Mouse (Mus musculus): ENCODE measurements around the gene Snd1.

The Snd1 gene

GRCm38 (mm10) chr6:28705384-28706107 lies 230.6 kb downstream of the Snd1 start:
- in situ Hi-C loops (cut with MboI, MseI), result no loop called here

DNA sequence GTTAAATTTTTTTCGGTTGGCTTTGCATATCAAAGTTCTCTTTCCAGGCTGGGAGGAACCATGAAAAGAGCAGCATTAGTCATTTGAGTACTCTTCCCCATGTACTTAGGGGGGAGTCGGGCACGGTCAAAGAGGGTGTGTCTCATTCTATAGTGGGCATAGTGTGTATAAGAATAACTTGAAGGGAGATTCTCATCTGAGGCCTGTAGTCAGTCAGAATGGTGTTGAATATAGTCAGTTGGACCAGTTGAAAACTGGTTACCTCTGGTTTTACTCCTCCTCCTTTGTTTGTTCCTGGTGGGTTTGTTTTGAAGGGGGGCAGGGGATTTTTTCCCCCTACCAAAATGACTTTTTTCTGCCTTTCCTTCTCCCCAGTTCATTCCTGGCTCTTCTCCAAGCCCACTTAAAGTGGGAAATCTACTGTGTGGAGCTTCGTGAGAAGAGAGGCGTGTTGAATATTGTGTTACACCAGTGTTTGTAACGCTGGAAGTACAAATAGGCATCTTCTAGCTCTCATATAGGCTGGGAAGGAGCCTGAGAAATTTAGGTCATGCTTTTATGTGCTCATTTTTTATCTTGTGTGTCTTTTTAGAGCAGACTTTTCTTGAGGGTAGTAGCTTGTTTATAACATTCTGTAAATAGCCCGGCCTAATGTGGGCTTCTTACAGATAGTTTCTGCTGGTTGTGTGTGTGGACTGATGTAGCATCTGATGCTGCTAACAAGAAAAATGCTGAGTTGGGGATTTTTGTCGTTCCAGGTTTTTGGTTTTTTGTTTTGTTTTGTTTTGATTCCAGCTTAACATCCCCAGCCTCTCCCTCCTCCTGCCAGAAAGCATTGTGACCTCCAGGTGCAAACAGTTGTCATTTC lies 231.4 kb downstream of the Snd1 start:
- in situ Hi-C loops (cut with MboI, MseI), result no loop called here

- in situ Hi-C loops (cut with MboI, MseI), result no loop called here
Observed at GRCm38 (mm10) chr6:28706976-28707592, 232.1 kb downstream of the Snd1 start.

DNA sequence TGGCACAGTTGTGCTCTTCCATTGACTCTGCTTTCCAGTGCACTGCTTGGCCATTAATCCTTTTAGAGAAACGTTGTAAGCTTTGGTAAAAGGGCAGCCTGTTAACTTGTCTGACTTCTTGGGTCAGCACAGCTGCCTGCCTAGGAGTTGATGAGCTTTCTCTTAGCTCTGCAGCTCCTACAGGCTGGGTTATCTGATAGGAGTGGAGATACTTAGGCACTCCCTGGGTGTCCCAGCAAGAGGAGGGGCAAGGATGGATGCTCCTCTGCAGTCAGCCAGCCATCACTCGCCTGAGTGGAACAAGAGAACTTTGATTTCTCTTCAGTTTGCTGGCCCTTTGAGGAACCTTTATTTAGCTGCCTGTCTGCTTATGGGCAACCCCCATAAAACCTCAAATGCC lies 235.1 kb downstream of the Snd1 start:
- in situ Hi-C loops (cut with MboI, MseI), result no loop called here

DNA sequence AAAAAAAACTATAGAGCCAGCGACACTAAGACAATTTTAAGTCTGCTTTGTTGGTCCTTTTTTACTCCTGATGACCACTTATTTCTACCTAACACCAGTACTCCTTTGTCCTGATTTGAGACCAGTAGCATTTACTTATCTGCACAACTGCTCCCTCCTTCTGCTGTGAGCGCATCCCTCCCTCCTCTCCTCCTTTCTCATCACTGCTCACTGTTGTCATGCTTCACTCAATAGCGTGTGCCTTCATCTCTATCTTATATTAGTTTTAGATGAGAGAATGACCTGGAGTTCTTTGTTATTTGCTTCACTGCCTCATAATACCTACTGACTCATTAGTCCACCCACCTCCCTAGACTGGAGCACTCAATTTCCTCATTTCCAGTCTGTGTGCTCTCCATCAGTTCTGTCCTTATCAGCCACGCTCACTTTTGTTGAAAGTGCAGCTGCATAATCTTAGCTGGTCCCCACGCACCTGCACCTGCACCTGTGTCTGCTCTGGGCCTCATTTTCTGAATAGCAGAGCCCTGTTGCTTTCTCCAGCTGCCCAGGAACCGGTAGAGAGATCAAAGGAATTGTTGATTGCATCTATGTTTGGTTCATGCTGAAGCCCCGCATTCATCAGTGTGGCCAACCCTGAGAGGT lies 242.4 kb downstream of the Snd1 start:
- in situ Hi-C loops (cut with MboI, MseI), result no loop called here

- in situ Hi-C loops (cut with MboI, MseI), result no loop called here
Observed at GRCm38 (mm10) chr6:28717845-28718237, 242.9 kb downstream of the Snd1 start.

- in situ Hi-C loops (cut with MboI, MseI), result no loop called here
Observed at GRCm38 (mm10) chr6:28720391-28721171, 245.6 kb downstream of the Snd1 start.

DNA sequence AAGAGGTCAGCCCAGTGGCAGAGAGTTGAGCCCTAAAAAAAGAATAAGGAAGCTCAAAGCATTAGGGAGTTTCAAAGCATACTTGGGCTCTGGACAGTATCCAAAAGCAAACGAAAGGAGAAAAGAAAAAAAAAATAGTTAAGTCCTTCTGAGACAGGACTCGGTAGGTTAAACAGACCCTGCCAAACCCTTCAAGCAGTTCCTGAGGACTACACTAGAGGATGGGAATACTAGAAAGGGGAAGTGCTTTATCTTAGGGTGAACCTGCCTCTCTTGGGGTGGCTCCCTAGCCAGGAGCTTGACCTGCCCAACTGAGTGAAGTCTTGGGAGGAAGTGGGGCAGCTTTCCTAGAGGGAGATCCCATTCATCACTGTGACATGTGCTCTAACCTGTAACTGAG lies 248.1 kb downstream of the Snd1 start:
- in situ Hi-C loops (cut with MboI, MseI), result no loop called here

- in situ Hi-C loops (cut with MboI, MseI), result no loop called here
Observed at GRCm38 (mm10) chr6:28724776-28725175, 249.8 kb downstream of the Snd1 start.

DNA sequence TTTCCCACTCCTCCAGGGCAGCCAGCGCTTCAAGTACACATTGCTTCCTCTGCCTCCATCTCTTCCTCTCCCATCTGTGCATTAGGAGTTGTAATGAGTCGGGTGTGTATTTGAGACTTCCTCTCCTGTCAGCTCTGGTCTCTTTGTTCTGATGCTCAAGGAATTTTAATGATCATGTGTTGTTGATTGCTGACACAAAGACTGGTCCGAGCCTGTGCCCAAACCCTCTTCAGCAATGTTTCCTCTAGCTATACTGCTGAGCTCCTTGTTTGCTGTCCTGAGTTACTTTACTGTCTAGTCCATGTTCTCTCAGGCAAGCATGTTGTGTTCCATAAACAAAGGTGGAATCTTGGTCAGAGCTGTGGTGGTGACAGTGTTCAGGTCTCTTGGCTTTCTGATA lies 254.3 kb downstream of the Snd1 start:
- in situ Hi-C loops (cut with MboI, MseI), result no loop called here

DNA sequence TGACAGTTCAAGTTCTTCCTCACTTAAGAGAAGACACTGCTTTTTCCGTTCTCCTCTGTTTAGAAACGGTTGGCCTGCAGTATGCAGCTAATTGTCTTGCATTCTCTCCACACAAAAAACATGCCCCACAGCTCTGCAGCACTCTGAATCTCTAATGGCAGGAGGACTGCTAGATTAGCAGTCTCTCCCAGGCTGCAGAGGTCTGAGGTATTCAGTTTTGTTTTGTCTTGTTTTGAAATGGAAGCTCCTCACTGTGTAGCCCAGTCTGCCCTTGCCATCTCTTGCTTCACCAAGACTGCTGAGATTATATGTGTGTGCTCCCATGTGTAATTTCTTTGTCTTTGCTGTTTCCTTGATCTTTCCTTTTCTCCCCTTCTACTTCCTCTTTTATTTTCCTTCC lies 254.7 kb downstream of the Snd1 start:
- in situ Hi-C loops (cut with MboI, MseI), result no loop called here

GRCm38 (mm10) chr6:28731246-28731645 lies 256.3 kb downstream of the Snd1 start:
- in situ Hi-C loops (cut with MboI, MseI), result no loop called here

- in situ Hi-C loops (cut with MboI, MseI), result no loop called here
Observed at GRCm38 (mm10) chr6:28733884-28734647, 259.1 kb downstream of the Snd1 start.

GRCm38 (mm10) chr6:28735116-28735515 lies 260.2 kb downstream of the Snd1 start:
- in situ Hi-C loops (cut with MboI, MseI), result no loop called here

- in situ Hi-C loops (cut with MboI, MseI), result no loop called here
Observed at GRCm38 (mm10) chr6:28736665-28737064, 261.7 kb downstream of the Snd1 start.

DNA sequence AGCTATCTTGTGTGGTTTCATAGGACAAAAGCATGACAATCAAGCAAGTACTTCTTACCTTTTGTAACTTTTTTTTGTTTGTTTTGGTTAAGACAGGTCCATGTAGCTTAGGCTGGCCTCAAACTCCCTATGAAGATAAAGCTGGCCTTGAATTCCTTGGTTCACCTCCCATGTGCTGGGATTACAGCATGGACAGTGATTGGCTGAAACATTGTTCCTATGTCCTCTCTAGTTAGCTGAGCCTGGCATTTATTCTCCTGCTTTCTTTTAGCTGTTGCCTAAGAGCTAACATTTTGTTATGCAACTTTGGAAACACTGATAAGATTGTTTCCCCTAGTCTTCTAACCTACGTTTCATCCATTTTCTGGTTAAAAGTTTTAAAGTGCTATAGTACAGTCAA lies 262.7 kb downstream of the Snd1 start:
- in situ Hi-C loops (cut with MboI, MseI), result no loop called here

GRCm38 (mm10) chr6:28743586-28743985 lies 268.6 kb downstream of the Snd1 start:
- in situ Hi-C loops (cut with MboI, MseI), result no loop called here

GRCm38 (mm10) chr6:28745864-28746263 lies 270.9 kb downstream of the Snd1 start:
- in situ Hi-C loops (cut with MboI, MseI), result no loop called here

DNA sequence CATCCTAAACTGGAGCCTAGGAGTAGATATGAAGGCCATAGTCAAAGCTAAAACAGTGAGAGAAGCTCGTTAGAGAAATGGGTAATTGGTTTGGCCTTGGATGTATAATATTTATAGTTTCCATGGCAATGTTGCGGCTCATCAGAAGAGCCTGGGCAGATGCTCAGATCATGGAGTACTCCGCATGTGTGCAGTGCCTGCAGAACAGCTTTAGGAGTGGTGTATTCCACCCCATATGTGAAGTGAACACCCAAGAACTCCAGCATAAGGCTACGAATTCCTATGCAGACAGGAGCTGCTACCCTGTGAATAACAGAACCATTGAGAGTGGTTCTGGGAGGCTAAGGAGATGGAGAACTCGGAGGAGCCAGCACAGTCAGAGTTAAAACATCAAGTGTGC lies 272.1 kb downstream of the Snd1 start:
- in situ Hi-C loops (cut with MboI, MseI), result no loop called here

GRCm38 (mm10) chr6:28747931-28748670 lies 273.2 kb downstream of the Snd1 start:
- in situ Hi-C loops (cut with MboI, MseI), result no loop called here

All from T-helper 1 cell (primary cell).